Mouse (Mus musculus): ENCODE measurements around the gene Naa35. TPM values are rescaled to one million over a fixed set of nuclear protein-coding genes. Genes with fewer than 3 reads are reported as not detected.

Gene Naa35
- polyA plus RNA-seq, 2 experiments = 12.6 to 27.1 TPM

DNA sequence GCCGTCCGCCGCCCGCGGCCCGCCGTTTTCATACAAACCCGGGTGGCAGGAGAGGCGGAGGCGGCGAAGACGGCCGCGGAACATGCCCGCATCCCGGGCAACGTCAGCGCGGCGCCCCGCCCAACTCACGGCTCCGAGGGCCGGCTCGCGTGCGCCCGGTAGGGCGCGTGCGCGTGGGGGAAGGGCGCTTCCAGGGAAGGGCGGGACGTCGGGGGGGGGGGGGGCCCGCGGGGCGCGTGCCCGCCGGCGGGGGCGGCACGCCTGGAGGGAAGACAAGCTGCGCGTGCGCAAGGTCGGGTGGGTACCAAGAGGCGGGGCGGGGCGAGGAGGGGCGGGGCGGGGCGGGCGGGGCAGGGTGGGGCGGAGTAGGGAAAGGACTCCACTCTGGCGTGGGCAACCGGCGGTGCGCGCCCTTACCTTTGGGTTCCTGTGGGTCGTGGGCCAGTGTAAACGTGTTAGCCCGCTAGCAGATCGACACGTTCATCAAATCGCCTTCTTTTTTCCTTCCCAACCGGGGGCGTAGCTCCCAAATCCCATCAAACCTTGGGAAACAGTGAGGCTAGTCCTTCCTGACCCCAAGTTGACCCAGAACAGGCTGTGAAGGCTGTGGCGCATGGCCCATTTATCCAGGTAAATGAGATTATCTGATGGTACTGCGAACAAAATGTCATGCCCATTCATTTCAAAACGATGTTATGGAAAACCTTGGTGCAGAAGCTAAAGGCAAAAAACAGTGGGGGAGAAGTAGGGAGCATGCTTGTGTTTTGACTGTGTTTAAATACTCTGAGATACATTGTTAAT, 27.7 kb upstream of the Naa35 start:
- WGBS (ENCODE audit: insufficient replicate concordance) = 1% methylated on average over 42 of the region's 73 CpGs
- Histone ChIP-seq H3K9me3 (ENCODE audit: control insufficient read depth, low read length) (no peaks in the 10 kb centered on the region), H3K27me3 (ENCODE audit: control insufficient read depth, insufficient read depth, low read length) (no peaks in the 10 kb centered on the region), H3K27ac (peak overlapping the region; percentile 71; the same call in 1 of the 2 replicates), H3K4me3 (ENCODE audit: insufficient read depth in 1 of 2, low read depth in 2 of 2, low read length in 2 of 2) (peak overlapping the region; percentile 73 to 91), H3K9ac (replicated peaks) (peak overlapping the region; percentile 76), H3K4me1 (replicated peaks; ENCODE audit: control insufficient read depth in 2 of 2, insufficient read depth in 2 of 2, low read length in 1 of 2) (peaks cover 14 to 21% of the 10 kb centered on the region in 2 experiments), H3K36me3 (replicated peaks; ENCODE audit: control insufficient read depth, insufficient read depth, low read depth) (no peaks in the 10 kb centered on the region), H3K4me2 (ENCODE audit: low read depth) (peak overlapping the region; percentile 91)
- TF ChIP-seq EP300 (IDR thresholded peaks at IDR 0.05; ENCODE audit: low read depth) (no peak), CTCF (IDR thresholded peaks at IDR 0.05; ENCODE audit: low read depth) (no peak)
- peak; percentile 92 for ATAC-seq (ENCODE audit: insufficient read depth)
- peak; percentile 65 to 74 (median 66) for DNase-seq (ENCODE audit: low read depth in 3 of 3, low spot score in 3 of 3)

DNA sequence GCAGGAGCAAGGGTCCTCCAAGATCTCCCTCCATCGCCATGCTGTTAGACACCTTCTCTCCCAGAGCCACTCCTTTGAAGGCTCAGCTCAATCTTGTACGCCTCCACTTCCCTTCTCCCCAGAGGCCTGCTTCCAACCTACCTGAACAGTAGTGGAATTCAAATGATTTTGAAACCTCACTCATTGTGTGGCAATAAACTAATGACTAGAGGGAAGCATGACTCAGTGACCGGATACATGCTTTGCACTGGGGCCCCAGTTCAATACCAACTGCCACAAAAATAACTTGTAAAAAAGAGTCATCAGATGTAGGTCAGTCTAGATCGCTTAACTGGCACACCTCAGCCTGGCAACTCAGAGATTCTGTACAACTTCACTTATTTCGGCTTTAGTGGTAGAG, 26.3 kb upstream of the Naa35 start:
- H3K27ac ChIP-seq = no peak overlapping the region
- no peak for ATAC-seq (ENCODE audit: insufficient read depth)
- TF ChIP-seq EP300 (IDR thresholded peaks at IDR 0.05; ENCODE audit: low read depth) (no peak), CTCF (IDR thresholded peaks at IDR 0.05; ENCODE audit: low read depth) (no peak)

DNA sequence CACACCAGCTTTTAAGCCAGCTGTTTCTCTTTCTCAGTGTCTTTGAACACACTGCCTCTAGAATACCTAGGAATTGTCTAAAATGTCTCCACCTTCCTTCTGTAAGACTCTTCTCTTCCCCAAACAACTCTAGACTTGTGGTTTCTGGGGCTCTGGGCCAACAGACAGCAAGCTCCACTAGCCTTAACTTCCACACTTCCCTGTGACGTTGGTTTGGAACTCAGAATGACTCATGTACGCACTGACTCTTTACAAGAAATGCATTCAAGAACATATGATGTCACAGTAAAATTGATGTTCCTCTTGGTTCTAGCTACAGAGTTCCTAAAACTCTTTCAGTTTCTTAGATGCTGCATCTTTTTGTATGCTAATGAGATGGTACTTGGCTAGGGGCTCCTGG, 22.6 kb upstream of the Naa35 start:
- WGBS (ENCODE audit: insufficient replicate concordance) = 50% methylated on average over 2 of the region's 2 CpGs
- Histone ChIP-seq H3K4me1 (replicated peaks; ENCODE audit: control insufficient read depth in 2 of 2, insufficient read depth in 2 of 2, low read length in 1 of 2) (peaks cover 5 to 6% of the 10 kb centered on the region in 2 experiments), H3K9me3 (ENCODE audit: control insufficient read depth, low read length) (no peaks in the 10 kb centered on the region), H3K27me3 (ENCODE audit: control insufficient read depth, insufficient read depth, low read length) (no peaks in the 10 kb centered on the region; the same call in none of the 2 replicates), H3K27ac (no peak overlapping the region), H3K4me2 (ENCODE audit: low read depth) (no peak overlapping the region), H3K4me3 (ENCODE audit: insufficient read depth in 1 of 2, low read depth in 2 of 2, low read length in 2 of 2) (no peak overlapping the region), H3K36me3 (replicated peaks; ENCODE audit: control insufficient read depth, insufficient read depth, low read depth) (no peaks in the 10 kb centered on the region), H3K9ac (replicated peaks) (no peak overlapping the region)
- DNase-seq (ENCODE audit: low read depth in 3 of 3, low spot score in 3 of 3) (no peak), ATAC-seq (ENCODE audit: insufficient read depth) (no peak)
- no peak for TF ChIP-seq CTCF (IDR thresholded peaks at IDR 0.05; ENCODE audit: low read depth)
- TF ChIP-seq EP300 (IDR thresholded peaks at IDR 0.05; ENCODE audit: low read depth) = no peak

More for the DNA sequence above, 26.3 kb upstream of the Naa35 start:
- H3K4me3 ChIP-seq (ENCODE audit: insufficient read depth in 1 of 2, low read depth in 2 of 2, low read length in 2 of 2) = no peak overlapping the region
- no peaks in the 10 kb centered on the region for H3K36me3 ChIP-seq (replicated peaks; ENCODE audit: control insufficient read depth, insufficient read depth, low read depth)
- H3K4me2 ChIP-seq (ENCODE audit: low read depth) = no peak overlapping the region
- no peak for DNase-seq (ENCODE audit: low read depth in 3 of 3, low spot score in 3 of 3)
- H3K4me1 ChIP-seq (replicated peaks; ENCODE audit: control insufficient read depth in 2 of 2, insufficient read depth in 2 of 2, low read length in 1 of 2) = peaks cover 14 to 21% of the 10 kb centered on the region in 2 experiments
- WGBS (ENCODE audit: insufficient replicate concordance) = 76% methylated on average over 5 of the region's 5 CpGs
- no peaks in the 10 kb centered on the region for H3K9me3 ChIP-seq (ENCODE audit: control insufficient read depth, low read length)
- no peaks in the 10 kb centered on the region for H3K27me3 ChIP-seq (ENCODE audit: control insufficient read depth, insufficient read depth, low read length)
- no peak overlapping the region for H3K9ac ChIP-seq (replicated peaks)

DNA sequence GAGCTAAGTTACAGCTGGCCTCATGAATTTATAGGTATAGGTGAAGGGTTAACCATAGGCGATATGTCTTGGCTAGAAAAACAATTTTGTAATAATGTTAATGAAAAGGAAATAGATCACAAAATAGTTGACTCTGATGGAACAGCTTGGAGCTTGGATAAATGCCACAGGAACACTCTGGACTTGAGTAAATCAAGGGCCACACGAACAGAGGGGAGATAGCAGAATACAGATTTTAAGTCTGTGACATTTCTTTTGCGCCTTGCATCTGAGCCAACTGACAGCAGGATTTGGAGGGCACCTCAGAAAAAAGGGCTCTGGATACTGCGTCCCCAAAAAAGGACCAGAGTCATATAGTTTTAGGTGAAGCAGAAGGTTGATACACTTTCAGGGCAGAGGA, 20.6 kb upstream of the Naa35 start:
- no peaks in the 10 kb centered on the region for H3K36me3 ChIP-seq (replicated peaks; ENCODE audit: control insufficient read depth, insufficient read depth, low read depth)
- 66% methylated on average over 4 of the region's 4 CpGs for WGBS (ENCODE audit: insufficient replicate concordance)
- H3K4me3 ChIP-seq (ENCODE audit: insufficient read depth in 1 of 2, low read depth in 2 of 2, low read length in 2 of 2) = no peak overlapping the region
- no peak overlapping the region for H3K9ac ChIP-seq (replicated peaks)
- DNase-seq (ENCODE audit: low read depth in 3 of 3, low spot score in 3 of 3) = no peak
- H3K9me3 ChIP-seq (ENCODE audit: control insufficient read depth, low read length) = no peaks in the 10 kb centered on the region
- no peaks in the 10 kb centered on the region; the same call in none of the 2 replicates for H3K27me3 ChIP-seq (ENCODE audit: control insufficient read depth, insufficient read depth, low read length)
- TF ChIP-seq EP300 (IDR thresholded peaks at IDR 0.05; ENCODE audit: low read depth) (no peak), CTCF (IDR thresholded peaks at IDR 0.05; ENCODE audit: low read depth) (no peak)
- no peak overlapping the region for H3K27ac ChIP-seq
- ATAC-seq (ENCODE audit: insufficient read depth) = no peak
- H3K4me1 ChIP-seq (replicated peaks; ENCODE audit: control insufficient read depth in 2 of 2, insufficient read depth in 2 of 2, low read length in 1 of 2) = no peaks in the 10 kb centered on the region
- H3K4me2 ChIP-seq (ENCODE audit: low read depth) = no peak overlapping the region

DNA sequence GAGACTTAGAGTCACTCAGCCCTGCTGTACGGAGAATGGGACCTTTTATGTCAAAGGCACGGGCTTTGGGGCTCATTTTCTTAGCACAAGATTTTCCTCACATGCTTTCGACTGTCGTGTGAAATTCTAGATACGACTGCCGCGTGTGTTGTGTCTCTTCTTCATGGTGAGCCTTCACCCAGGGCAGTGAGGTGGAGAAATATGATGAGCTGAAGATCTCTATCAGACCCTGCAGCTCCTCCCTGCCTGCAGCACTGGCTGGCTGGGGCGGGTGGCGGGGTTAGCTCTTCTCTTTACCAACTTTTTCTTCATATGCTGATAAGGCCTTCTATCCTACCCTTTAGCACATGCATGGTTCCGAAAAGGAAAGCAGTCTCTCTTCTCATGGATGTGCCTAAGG, 20.1 kb upstream of the Naa35 start:
- Histone ChIP-seq H3K9me3 (ENCODE audit: control insufficient read depth, low read length) (no peaks in the 10 kb centered on the region), H3K4me2 (ENCODE audit: low read depth) (no peak overlapping the region), H3K27me3 (ENCODE audit: control insufficient read depth, insufficient read depth, low read length) (no peaks in the 10 kb centered on the region; the same call in none of the 2 replicates), H3K36me3 (replicated peaks; ENCODE audit: control insufficient read depth, insufficient read depth, low read depth) (no peaks in the 10 kb centered on the region), H3K9ac (replicated peaks) (no peak overlapping the region), H3K4me1 (replicated peaks; ENCODE audit: control insufficient read depth in 2 of 2, insufficient read depth in 2 of 2, low read length in 1 of 2) (no peaks in the 10 kb centered on the region), H3K4me3 (ENCODE audit: insufficient read depth in 1 of 2, low read depth in 2 of 2, low read length in 2 of 2) (no peak overlapping the region), H3K27ac (no peak overlapping the region)
- ATAC-seq (ENCODE audit: insufficient read depth) (no peak), DNase-seq (ENCODE audit: low read depth in 3 of 3, low spot score in 3 of 3) (no peak)
- no peak for TF ChIP-seq EP300 (IDR thresholded peaks at IDR 0.05; ENCODE audit: low read depth)
- no peak for TF ChIP-seq CTCF (IDR thresholded peaks at IDR 0.05; ENCODE audit: low read depth)
- 55% methylated on average over 10 of the region's 10 CpGs for WGBS (ENCODE audit: insufficient replicate concordance)
